Mouse (Mus musculus): Measurements from ENCODE around the gene Rtn4rl1. TPM values are rescaled to one million over a fixed set of nuclear protein-coding genes. Genes with fewer than 3 reads are reported as not detected.

Rtn4rl1 gene
- total RNA-seq (2023): 18.9 TPM

DNA sequence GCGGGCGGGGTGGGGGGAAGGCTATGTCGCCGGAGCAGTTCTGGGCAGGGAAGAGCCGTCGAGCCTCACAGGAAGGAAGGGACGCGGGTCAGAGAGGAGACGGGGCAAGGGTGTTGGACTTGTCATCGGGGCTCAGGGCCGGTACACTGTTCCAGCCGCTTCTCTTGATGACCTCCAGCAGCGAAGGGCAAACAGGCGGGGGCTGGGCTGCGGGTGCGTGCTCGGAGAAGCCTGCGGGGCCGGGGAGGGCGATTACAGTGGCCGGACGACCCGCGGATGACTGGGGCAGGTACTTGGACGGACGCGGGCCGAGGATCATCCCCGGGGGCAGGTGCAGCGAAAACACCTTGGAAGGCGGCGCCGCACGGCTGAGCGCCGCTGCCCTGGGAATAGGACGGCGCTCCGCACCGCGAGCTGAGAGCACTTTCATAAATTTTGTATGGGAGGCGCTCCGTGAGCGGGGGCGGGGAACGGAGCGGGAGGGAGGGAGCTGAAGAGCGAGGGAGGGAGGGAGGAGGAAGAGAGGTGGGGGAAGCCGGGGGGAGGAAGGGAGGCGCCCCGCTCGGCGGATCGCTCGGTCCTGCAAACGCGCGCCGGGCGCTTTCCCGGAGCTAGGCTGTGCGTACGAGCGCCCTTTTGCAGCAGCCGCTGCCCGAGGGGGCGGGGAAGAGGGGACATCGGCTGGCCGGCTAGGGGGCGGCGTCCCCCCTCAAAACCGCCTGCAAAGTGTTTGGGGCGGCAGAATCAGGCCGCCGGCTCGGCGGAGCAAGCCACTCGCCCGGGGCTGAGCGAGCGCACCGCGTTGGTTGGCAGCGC lies at the start of gene Rtn4rl1:
TSS of gene Rtn4rl1 (plus strand) at position 528 of the 816 bp plus-strand sequence.

DNA sequence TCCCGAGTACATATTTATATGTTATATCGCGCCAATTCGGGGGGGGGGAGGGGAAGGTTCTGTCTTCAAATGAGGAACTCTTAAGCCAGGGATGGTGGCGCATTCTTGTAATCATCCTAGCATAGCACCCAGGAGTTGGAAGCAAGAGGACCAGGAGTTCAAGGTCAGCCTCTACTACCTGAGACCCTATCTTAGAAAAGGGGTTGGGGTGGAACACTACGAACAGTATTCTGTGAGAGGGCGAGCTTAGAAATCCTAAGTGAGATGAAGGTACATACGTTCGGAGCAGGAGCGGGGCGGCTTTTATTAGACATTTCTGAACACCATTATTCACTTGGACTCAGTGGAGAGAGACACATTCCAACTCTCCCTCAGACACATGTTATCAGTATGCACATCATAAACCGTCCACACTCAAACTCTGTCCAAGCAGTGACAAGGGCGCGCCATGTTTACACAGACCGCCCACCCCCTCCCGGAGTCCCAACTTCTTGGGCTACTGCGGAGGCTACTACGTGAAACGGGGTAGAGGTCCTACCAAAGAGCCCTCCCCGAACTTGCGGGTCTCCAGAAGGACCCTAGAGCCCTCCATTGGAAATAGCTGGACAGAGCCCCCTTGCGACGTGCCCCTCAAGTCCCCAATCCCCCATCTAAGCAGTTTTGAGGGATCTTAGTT lies 24.0 kb upstream of the Rtn4rl1 start, which contains the start of gene Hic1:
TSS of gene Hic1 (minus strand) at position 115 of the 676 bp plus-strand sequence.

DNA sequence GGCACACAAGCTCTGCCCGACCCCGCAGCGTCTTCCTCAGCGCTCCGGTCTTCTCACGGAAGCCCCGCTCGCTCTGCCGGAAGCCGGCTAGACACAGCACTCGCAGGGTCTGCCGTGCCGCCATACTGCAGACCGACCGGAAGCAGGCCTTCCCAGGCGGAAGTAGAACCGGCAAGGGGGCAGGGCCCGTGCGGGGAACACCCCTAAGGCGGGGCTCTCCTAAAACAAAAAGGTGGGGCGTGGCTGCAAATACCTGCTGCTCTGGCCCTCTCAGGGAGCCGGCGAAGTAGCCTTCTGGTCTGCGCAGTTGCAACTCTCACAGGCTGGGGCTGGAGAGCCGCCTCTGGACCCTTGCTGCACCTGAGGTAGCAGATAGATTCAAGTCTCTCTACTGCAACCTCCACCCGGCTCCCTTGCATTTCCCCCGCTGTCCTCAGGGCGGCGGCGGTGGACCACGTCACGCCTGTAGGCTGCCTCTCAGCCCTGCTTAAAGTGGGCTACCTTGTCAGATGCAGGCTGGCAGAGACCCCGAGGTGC lies 14.8 kb upstream of the Rtn4rl1 start, which contains the start of gene Ovca2:
TSS of gene Ovca2 (minus strand) at position 164 of the 537 bp plus-strand sequence.

DNA sequence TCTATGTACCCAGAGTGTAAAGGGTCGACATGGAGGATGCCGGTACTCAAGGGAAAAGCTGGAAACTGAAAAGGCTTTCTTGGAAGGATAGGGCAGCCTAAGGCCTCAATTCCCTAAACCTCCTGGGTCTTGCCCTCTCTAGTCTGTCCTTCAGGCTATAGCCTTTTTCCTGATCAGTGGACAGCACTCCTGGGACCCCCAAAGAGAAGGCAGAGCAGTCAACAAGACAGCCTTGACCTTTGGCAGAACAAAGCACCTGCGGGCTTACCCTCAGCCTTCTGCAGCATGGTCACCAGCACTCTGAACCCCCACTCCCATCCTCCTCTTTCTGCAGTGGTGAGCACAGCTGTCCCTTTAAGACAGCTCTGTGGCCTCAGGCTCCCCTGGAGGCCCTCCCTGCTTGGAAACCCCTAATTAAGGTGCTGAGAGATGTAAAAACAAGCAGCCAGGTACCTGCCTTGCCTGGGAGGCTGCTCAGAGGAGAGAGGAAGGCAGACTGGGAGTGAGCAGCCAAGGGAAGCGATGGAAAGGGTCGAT lies 2.6 kb upstream of the Rtn4rl1 start, which contains the start of gene Dph1:
TSS of gene Dph1 (minus strand) at position 337 of the 537 bp plus-strand sequence.

Other genes with a start within 250 kb of the Rtn4rl1 start
- 1.7 TPM for gene Hic1, start 24.3 kb upstream of the Rtn4rl1 start, total RNA-seq (2023)
- gene Ovca2, start 14.9 kb upstream of the Rtn4rl1 start, total RNA-seq (2023): 17.9 TPM
- 20.7 TPM for gene Dph1, start 2.5 kb upstream of the Rtn4rl1 start, total RNA-seq (2023)
- 193 TPM for gene Rpa1, start 154.5 kb downstream of the Rtn4rl1 start, total RNA-seq (2023)
- gene Smyd4, start 154.7 kb downstream of the Rtn4rl1 start, total RNA-seq (2023): 15.9 TPM
- not detected for gene Serpinf1, start 228.9 kb downstream of the Rtn4rl1 start, total RNA-seq (2023)
- not detected for gene Serpinf2, start 245.8 kb downstream of the Rtn4rl1 start, total RNA-seq (2023)

Measured in CD4-positive naive resting alpha-beta T cell, adult 57 days (primary cell).